Mouse (Mus musculus) heart, adult 11 months (tissue): ENCODE data around the gene Ercc6l2.

Experiments used
- DNase-seq: peaks from one replicate; pipeline ENCODE4 v3.0.0; 2022

The Ercc6l2 gene

DNA sequence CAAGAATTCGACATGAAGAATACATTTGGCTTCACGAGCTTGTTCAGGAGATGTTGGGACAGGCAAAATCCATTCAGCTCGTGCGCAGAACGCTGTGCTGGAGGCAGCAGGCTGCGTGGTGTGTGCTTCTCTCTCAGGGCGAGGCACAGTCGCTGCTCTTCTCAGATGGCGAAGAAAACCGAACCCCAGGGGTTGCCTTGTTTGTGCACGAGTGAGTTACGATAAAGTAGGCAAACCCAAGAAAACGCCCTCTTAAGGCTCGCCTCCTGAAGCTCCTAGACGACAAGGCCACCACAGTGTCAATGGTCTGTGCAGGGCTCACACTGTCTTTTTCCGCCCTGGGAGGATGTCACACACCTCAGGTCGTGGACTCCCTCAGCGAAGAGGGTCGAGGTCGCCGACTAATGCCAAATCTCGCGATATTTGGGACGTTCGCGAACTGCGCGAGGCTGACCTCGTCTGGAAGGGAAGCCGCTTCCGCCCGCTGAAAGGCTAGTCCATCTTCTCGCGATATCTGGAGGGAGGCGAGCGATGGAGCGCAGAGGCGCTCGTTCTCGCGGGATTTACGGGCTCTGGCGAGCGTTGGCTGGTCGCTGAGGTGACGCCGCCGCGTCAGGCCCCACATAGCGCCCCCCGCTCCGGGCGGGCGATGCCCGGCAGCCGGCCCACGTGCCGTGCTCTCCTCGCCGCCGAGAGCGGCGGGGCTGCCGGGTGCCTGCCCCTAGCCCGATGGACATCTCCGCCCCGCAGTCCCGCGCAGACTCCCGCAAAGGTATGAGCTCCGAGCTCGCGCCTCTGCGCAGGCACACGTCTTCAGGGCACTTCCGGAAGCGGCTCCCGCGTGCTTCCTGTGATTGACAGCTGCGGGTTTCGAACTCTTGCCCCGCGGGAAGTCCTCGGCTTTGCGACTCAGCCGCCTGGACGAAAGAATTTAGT, at the start of gene Ercc6l2:
Gene Ercc6l2 (plus strand): TSS at position 495 of the 936 bp plus-strand sequence.
- peak; percentile 100 for DNase-seq

DNA sequence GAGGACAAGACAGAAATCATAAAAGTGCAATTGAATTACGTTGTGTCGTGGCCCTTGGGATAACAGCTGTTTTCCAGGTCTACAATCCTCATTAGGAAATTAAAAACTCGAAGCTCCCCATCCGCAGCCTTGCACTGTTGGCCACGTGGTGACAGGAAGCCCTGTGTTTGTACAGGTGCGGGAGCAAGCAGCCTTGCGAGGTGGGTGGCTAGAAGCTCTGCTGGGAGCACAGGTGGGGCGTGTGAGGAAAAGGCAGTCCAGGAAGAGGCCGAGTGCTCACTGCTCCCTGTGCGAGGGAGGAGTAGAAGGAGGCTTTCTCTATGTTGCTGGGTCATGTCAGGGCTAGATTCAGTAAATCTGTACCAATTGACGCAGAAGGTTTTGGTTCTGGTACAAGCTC, 49.0 kb upstream of the Ercc6l2 start:
- no peak for DNase-seq

DNA sequence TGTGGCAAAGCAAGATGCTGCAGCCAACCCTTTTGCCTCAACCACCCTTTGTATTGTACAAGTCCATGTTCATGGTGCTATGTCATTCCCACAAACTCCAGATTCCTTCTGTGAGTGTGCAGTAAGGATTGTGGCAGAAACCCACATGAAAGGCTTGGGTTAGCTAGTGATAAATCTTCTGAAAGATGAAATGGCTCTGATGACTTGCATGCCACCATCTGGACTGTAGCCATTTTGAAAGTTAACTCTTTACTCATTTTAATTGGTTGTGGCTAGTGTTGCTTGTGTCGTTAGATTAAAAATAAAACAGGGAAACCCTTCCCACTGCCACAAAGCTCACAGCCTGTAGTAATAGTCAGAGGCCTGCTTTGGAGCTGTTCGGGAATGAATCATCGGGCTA, 44.0 kb upstream of the Ercc6l2 start:
- no peak for DNase-seq

DNA sequence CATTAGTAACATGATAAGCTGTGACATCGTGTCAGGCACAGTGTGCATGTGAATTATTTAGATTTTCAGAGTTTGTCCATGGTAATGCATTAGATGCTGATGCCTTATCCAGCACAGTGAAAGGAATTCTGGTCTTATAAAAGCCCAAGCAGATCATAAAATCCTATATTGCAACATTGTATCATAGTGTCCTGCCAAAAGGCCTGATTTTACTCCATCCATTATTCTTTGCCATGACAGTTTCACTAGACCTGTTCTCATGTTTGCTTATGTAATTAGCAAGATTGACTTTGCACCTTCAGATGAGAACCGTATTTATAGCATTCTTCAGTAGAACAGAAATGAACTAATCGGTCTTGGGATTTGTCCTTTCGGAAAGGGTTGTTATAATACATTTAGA, 36.1 kb upstream of the Ercc6l2 start:
- no peak for DNase-seq

DNA sequence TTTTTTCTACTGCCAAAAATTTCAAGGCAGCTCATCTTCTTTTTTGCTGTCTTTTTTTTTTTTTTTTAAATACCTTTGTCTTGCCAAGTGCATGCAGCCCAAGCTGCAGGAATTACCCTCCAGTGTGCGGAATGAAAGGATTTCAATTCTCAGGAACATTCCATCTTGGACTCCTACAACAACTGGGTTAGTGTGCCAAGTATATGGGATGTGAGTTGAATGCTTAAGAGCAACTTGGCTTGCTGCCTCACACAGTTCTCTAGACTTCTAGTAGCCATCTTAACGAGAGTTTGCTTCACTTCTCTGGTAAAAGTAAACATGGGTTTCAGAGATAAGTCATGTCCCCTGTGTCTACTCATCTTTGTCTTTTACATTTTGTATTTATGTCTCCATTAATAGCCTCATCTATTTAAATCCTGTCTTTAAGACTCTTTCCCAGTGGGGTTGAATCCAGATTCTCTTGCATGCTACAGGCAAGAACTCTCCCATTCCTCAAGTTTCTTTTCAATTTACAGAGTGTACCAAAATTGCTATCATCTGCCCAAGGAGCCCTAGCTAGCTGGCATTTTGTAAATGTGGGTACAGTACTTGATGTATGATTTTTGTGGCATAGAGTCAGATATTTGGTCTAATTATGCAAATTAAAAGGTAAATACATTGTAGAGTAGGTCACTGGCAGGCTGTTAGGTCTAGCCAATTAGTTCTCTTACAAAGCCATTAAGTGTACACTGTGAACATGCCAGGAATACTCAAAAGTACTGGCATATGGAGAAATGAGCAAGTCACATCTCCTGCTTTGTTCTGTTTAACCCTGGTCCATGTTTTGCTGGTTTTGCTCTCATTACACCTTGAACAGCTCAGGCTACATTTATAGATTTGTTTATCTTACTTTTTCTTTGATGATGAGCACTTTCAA, 35.4 kb upstream of the Ercc6l2 start:
- no peak for DNase-seq

DNA sequence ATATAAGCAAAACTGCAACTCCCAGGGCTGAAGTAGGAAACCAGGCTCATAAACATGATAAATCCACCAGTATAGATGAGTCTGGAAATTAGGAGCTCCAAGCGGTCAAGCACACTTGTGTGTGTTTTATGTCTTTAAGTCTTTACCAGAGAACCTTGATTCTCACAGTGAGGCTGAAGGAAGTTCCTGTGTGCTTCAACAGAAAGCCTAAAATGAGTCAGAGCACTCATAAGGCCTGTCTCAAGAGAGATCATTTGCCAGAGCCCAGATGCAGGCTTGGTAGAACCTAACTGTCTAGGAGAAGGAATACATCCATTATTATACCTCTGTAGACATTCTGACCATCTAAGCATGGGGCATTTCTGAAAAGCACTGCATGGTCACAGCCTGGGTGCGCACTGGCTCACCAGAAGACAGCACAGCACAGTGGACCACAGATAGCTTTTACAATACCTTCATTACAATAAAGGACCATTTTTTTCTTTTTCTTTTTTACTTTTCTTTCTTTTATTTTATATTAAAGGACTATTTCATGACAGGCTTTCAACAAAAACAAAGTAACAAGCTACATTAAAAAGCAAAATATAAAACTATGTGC, 22.7 kb upstream of the Ercc6l2 start:
- no peak for DNase-seq

DNA sequence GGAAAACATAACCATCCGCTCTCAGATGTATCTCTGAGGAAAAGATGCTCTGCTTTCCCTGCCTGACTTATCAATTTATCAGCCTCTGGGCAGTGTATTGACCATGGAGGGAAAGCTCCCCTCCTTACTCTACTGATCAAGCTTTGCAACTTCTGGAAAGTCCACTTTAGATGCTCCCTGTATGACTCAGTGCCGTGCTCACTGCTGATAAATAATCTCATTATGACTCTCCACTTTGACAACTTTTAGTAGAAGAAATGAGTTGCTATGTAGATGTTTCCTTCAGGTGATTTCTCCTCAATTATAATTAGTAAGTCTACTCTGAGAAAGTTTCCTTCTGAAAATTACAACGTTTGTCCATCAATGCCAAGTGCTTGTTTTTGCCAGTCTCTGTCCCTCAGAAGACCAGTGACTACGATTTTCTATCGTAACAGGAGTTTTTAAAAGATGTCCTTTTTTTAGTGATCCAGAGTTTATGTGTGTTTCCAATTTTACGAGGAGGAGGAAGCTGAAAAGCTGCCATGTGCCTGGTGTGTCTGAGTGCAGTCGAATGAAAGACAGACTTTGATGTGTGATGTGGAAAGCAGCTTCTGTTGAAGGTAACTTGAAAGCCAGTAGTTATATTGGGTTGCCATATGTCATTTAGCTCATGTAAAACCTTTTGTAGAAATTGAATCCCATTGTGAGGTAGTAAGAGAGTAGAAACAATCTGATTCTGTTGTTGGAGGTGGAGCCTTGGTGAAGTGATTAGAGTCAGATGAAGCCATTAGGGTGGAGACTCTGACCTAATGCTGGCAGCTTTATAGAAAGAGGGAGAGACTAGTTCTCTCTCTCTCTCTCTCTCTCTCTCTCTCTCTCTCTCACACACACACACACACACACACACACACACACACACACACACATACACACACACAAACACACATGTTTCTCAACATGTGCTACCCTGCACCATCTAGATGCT, 21.4 kb upstream of the Ercc6l2 start:
- DNase-seq: no peak

DNA sequence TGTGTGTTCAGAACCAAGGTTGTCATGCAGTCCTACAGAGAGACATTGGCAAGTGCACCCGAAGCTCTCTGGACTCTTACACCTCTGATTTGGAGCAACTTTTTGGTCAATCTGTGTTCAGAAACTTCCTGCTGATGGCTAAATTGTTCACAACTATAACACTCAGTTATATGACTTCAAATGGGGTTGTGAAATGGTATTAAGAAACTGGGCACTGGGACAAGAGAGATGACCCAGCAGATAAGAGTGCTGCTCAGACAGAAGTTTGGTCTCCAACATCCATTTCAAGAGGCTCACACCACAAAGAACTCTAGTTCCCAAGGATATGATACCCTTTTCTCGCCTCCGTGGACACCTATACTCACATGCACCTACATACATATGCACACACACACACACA, 16.4 kb upstream of the Ercc6l2 start:
- no peak for DNase-seq

DNA sequence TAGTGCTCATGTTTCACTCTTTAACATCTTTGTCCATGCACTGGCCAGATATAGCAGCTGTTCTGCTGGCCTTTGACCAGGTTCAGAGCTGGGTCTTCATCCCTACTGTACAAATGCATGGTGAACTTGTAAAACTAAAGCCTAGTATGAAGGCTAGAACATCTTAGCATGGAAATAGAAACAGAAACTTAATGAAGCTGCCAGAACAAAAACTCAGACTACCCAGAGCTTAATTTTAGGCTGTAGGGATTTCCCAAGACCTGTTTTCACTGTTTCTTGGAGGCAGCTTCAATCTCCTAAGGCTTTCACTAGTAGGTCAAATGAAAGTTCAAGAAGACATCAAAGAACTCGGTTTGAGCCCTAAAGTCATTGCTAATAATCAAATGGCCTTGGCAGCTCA, 15.1 kb upstream of the Ercc6l2 start:
- DNase-seq: no peak

DNA sequence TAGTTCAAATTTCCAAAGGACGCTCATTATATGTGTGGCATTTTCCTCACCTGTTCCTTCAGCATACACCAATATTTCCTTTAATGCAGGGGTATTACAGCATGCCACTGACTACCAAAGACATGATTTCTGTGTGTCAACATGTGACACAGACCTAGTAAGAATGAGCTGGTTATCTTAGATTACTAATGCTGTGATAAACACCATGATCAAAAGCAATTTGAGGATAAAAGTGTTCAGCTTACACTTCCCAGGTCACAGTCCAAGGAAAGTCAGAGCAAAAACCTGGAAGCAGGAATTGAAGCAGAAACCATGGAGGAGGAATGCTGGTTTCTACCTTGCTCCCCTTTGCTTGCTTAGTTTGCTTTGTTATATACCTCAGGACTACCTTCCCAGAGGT, 13.8 kb upstream of the Ercc6l2 start:
- DNase-seq: no peak

DNA sequence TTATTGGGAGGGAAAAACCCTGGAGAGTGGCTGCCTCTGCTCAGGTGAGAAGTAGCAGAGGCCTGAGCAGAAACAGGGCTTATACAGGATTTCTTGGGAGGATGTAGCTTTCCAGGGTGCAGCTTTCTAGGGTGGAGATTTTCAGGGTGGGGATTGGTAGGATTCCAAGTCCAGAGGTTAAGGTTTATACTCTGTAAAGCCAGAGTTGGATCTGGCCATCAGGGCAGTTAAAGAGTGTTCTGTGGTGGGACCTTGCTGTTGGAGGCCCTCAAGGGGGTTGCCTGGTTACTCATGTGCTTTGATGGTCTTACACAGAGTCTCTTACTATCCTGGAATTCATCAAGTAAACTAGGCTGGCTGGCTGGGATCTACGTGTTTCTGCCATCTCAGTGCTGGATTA, 7.8 kb upstream of the Ercc6l2 start:
- DNase-seq: no peak

DNA sequence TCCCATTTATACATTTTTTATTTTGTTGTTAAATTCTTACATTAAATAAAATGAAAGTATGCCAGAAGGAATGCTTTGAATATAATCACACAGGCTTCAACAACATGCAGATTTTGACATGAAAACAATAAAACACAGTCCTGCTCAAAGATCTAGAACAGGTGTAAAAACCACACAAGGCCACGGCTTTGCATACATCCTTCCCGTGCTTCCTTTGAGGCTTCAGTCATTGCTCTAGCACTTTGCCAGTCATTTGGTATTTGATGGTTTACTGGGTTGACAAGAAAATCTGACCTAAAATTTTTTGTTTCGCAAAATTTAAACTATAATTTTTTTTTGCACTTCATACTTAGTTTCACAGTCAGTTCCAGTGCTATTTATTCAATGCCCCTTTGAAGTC, 7.1 kb upstream of the Ercc6l2 start:
- DNase-seq: no peak

DNA sequence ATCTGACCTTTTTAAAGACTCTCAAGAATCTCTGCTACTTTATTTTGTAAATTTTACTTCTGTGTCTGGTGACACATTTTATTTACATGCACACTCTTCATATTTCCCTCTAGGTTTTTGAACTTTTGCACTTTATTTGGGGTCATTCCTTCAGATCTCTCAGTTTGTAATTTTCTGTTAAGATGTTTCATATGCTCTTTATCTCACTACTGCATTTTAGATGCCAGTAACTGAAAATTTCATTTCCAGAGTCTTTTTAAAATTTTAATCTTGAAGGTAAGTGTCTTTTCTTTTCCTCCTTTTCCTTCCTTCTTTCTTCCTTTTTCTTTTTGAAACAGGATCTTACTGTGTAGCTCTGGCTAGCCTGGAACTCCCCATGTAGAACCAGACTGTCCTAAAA, 3.6 kb upstream of the Ercc6l2 start:
- no peak for DNase-seq

DNA sequence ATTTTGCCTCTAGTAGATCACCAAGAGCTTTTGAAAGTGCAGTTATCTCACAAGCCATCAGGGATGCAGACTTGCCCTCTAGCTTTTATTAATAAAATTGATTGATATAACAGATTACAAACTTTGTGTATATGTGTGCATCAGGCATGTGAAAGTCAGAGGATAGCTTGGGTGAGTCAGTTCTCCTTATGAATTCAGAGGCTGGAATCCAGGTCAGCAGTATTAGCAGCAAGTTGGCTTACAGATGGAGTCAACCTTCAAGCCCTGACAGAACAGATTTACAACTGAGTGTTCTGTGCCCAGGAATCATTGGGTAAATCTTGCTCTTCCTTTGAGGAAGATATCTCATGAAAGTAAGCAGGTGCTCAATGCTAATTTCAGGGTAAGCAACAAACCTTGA, 891 bp downstream of the Ercc6l2 start:
- no peak for DNase-seq

DNA sequence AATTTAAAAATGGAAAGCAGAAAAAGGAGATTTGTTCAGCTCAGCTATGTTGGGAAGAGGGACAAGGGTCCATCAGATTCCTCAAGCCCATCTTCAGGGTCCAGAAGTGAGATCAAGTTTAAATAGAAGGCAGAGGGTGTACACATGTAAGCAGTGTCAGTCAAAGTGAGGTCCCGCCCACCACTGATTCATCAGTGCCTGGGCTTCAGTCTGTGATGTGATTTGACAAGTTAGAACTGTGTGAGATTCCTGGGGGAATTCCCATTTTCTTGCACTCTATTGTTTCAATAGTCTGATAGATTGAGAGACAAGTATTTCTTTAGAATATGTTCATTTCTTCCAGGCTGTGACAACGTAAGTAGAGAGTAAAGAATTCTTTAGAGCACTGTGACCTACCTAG, 30.7 kb downstream of the Ercc6l2 start:
- no peak for DNase-seq

DNA sequence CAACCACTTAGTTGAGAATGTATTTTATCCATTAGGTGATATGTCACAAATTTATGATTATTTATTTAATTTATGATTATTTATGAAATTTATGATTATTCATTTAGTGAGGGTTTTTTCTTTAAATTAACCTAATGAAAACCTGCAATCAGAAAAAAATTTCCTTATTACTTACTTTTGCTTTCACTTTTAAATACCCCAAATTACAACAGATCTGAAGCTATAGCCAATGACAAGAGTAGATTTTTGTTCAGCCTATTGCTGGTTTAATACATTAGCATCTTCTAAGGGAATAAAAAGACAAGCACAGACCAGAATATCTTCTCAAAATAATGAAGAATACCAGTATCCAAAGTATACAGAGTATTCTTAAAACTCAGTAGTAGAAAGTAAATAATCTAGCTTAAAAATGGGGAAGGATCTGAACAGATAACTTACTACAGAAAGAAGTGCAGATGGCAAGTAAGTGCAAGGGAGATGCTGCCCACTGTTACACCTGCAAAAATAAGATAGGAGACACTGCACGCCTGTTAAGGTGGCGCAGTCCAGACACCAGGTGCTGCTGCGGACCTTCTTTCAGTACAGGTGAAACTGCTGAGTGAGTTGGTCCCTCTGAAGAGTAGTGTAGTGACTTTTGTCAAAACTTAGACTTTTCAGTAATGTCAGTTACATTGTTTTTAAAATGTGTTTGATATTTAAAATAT, 35.4 kb downstream of the Ercc6l2 start:
- no peak for DNase-seq

DNA sequence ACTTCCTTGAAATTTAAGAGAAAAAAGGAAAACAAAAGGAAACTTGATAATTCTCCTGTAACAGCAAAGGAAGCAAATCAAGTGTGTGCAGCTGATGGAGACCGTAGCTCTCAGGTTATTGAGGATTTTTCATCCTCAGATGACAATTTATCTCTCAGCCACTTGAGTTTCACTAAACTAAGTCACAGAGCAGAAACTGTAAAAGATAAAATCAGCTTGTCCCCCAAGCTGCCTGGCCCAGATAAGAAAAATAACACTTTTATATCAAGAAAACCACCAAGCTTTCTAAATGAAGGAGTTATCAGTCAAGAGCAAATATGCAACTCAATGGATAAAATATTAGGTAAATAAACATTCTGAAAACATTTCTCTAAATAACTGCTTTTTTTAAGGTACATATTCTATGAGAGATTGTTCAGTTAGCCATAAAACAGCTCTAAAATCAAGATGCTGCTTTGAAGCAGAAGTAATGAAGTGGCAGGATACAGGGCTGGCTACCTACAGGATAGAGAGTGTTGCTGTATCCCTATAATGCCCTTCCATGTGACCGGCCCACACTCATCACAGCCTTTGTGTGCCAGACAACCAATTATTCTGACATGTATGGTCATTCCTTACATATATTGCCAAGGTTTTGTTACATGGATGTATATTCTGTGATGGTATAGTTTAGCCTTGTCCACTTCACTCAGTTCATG, 57.7 kb downstream of the Ercc6l2 start:
- no peak for DNase-seq

DNA sequence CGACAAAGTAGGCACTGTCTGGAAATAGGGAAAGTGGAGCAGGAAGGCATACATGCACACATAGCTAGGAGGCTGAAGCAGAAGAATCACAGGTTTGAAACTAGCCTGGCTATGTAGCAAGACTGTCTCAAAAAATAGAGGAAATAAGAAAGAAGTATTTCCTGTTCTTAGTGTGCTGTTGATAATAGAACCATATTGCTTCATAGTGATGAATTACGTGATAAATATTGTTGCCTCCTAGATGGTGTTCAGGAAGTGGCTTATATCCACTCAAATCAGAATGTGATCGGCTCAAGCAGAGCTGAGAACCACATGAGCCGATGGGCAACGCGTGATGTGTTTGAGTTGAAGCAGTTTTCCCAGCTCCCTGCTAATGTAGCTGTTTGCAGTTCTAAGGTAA, 62.1 kb downstream of the Ercc6l2 start:
- DNase-seq: no peak

DNA sequence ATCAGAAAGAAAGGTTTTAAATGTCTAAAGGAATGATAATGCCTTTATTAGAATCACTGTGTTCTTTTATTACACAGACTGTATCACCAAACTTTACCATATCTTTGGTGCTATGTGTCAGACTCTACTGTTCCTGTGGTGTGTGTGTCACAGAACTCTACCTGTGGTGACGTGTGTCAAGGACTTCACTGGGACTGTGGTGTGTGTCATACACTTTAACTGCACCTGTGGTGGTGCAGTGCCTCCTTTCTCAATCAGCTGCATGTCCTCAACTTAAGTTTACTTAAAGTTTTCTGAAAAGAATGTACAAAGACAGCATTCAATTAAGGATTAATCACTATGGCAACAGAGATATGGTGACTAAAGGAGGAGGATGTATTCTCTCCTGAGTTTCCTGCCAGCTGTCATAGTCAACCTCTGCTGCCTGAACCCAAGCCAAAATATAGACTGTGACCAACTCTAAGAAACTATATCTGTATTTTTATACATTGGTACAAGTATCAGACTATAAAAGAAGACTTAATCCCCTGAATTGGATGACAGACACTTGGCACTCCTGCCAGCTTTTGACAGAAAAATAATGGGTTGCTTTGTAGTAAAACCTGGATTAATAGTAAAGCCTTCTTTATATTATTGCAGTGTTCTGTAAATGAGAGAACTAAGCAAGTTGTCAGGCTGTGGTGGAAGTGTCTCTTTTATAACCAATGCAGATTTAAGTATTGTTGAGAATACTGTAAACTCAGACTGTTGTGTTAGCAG, 64.2 kb downstream of the Ercc6l2 start:
- no peak for DNase-seq

DNA sequence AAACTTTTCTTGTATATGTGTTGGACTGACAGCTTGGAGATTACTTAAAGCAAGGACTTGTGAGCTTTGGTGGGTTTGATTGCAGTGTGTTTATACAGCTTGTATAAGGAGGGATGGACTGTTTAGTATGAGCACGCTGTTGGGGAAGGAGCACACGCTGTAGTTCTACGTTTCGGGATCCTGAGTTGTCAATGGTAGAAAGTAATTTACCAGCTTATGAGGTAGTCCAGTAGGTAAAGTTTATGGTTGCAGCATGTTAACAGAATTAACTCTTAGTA, 64.8 kb downstream of the Ercc6l2 start:
- DNase-seq: no peak
